Mouse (Mus musculus) cerebellum, postnatal 25 days (tissue): Measurements from ENCODE around the gene Olfr557.
A peak's percentile ranks its signal among the peaks of the same experiment; 100 is the strongest.

ENCODE experiments used
- DNase-seq, 2 experiments: peaks; one replicate each; pipeline ENCODE4 v3.0.0; 2021; ENCODE audit warnings: mixed read lengths in 2 of 2

Gene Olfr557

GRCm38 (mm10) chr7:102695358-102696125 lies at the start of gene Olfr557:
Gene Olfr557 (plus strand): TSS chr7:102695910.
- peak; percentile 12 to 45 for DNase-seq

- DNase-seq: no peak
Measured at GRCm38 (mm10) chr7:102658523-102658922, 37.2 kb upstream of the Olfr557 start, which contains the start of gene Olfr555. Gene Olfr555 (plus strand): TSS chr7:102658823.

- no peak for DNase-seq
Measured at GRCm38 (mm10) chr7:102664599-102664998, 31.1 kb upstream of the Olfr557 start, which contains the start of gene Olfr556. Gene Olfr556 (plus strand): TSS chr7:102664899.

GRCm38 (mm10) chr7:102665378-102665777 lies 30.3 kb upstream of the Olfr557 start:
- DNase-seq: no peak

- no peak for DNase-seq
Measured at GRCm38 (mm10) chr7:102676225-102676624, 19.5 kb upstream of the Olfr557 start.

GRCm38 (mm10) chr7:102681916-102682315 lies 13.8 kb upstream of the Olfr557 start:
- no peak for DNase-seq

- peak; percentile 74 to 87 for DNase-seq
Measured at GRCm38 (mm10) chr7:102686944-102687501, 8.7 kb upstream of the Olfr557 start, which contains the start of gene Trim68. Gene Trim68 (minus strand): TSS chr7:102687327.

GRCm38 (mm10) chr7:102698461-102698860 lies 2.8 kb downstream of the Olfr557 start:
- DNase-seq: peak; percentile 29 to 54

- DNase-seq: no peak
Measured at GRCm38 (mm10) chr7:102701915-102702314, 6.2 kb downstream of the Olfr557 start, which contains the start of gene Olfr558. Gene Olfr558 (plus strand): TSS chr7:102702215.

GRCm38 (mm10) chr7:102718970-102719369 lies 23.3 kb downstream of the Olfr557 start, which contains the start of gene Olfr33:
Gene Olfr33 (minus strand): TSS chr7:102719070.
- no peak for DNase-seq

- no peak for DNase-seq
Measured at GRCm38 (mm10) chr7:102727391-102727790, 31.7 kb downstream of the Olfr557 start, which contains the start of gene Olfr559. Gene Olfr559 (minus strand): TSS chr7:102727491.

GRCm38 (mm10) chr7:102733793-102734192 lies 38.1 kb downstream of the Olfr557 start:
- DNase-seq: no peak

GRCm38 (mm10) chr7:102737705-102738104 lies 42.0 kb downstream of the Olfr557 start:
- no peak for DNase-seq
